Mouse (Mus musculus) c-Kit-positive CD71-negative TER-119-negative erythroid progenitor cells, embryonic 14.5 days (primary cell): ENCODE data around the gene Lyl1.

Experiments
- DNase-seq: peaks from one replicate; pipeline ENCODE4 v3.0.0-alpha.2; 2013; ENCODE audit warnings: low read depth

Gene Lyl1

DNA sequence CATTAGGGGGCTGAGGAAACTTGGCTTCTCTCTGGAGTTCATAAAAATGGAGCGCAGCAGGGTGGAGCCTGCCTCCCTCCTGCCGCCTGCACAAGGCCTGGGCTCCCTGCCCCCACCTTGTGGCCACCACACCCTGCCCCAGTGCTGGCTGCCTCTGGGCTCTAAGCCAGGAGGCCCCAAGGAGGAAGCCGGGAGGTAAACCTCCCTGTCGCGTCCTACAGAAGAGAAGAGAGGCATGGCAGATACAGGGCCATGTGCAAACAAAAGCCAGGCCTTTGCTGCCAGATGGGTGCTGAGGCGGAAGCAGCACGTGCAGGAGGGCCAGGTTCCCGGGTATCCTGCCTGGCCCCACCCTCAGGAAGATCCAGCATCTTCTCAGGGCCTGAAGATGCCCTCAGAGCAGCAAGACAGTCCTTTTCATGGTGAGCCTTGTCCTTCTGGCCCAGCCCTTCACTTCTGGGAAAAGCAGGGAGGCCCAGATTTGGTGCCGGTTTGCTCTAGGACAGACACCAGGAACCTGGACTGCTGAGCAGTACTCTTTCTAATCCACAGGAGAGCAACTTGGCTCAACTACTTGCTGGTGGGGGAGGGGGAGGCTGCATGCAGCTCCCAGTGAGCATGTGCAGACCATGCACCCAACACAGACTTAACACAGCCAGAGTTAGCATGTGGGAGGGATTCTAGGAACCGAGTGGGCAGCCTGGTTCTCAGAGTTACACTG is 21.8 kb downstream of the Lyl1 start, which contains the start of gene G430095P16Rik:
TSS of gene G430095P16Rik (plus strand) at position 158 of the 721 bp plus-strand sequence.
- DNase-seq, result no peak

- no peak for DNase-seq
Measured at GRCm38 (mm10) chr8:84723571-84723900, 22.3 kb downstream of the Lyl1 start.

DNA sequence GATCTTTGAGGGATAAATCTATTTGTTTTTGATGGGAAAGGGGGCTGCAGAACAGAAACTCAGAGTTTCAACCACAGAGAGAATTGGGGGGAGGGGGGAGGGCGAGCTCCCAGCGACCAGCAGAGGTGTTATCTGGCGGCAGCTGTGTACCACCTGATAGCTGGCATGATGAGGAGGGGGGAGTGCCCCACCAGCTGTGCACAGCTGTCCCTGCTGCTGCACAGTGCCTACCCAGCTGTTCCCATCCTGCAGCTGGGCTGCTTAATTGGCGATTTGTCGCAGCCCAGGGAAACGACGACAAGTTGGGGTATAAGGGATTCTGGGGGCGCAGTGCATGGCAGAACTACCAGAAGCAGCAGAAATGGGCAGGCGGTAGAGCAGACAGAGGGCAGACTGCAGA is 23.4 kb downstream of the Lyl1 start:
- DNase-seq, result no peak

- DNase-seq, result no peak
Measured at GRCm38 (mm10) chr8:84725246-84725940, 24.1 kb downstream of the Lyl1 start.

GRCm38 (mm10) chr8:84725941-84726259 is 24.6 kb downstream of the Lyl1 start:
- no peak for DNase-seq

GRCm38 (mm10) chr8:84728474-84728873 is 27.2 kb downstream of the Lyl1 start:
- DNase-seq, result no peak

DNA sequence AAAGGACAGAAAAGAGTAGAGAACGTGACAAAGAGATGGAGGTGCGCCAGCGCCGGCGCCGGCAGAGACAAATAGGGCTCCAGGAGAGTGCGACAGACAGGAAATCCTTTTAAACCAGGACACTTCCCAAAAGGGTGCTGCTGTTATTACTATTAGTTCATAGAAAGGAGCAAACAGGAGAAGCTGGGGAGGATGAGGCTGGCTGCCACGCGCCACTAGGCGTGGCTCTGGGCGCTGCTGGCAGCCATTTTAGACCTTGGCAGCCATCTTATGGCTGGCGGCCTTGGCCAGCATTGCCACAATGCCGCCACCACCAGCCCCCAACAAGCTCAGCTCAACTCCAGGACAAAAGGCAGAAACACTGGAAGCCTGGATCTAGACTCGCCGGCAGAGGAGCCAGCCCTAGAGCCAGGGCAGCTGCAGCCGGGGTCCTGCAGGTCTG is 28.7 kb downstream of the Lyl1 start:
- DNase-seq, result no peak

DNA sequence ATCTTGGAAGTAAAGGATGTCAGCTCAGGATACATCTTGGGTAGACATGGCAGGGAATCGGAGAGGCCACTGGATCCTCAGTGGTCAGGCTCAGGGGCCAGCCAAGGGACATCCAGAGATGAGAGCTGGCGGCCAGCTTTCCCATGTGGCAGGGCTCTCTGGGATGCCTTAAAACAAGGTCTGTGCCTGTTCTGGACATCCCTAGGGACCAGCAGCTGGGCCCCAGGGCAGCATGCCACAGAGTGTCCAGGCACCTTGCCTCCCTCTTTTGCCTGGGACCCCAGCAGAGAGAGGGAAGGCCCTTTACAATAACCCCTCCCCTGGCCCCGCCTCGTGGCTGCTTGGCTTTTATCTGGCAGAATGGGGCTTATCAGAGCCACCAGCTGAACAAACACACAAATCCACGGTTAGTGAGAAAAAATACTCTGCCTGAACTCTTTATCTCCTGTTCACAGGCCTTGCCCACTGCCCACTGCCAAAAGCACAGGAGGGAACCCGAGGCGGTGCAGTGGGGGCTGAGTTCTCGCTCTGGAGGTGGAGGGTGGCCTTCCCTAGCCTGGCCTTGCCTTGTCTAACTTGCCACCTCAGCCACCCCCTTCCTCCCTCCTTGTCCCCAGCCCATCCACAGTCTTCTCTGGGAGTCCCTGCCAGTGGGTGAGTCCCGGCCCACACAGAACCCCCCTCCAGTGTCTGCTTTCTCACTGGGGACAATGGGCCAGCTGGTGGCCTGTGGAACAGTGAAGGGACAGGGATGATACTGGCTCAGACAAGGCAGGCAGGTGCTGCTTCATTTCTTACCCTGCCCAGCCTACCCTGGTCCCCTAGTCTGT is 29.5 kb downstream of the Lyl1 start:
- no peak for DNase-seq

- no peak for DNase-seq
Measured at GRCm38 (mm10) chr8:84731371-84732177, 30.3 kb downstream of the Lyl1 start.

GRCm38 (mm10) chr8:84732545-84732944 is 31.3 kb downstream of the Lyl1 start:
- DNase-seq, result no peak

DNA sequence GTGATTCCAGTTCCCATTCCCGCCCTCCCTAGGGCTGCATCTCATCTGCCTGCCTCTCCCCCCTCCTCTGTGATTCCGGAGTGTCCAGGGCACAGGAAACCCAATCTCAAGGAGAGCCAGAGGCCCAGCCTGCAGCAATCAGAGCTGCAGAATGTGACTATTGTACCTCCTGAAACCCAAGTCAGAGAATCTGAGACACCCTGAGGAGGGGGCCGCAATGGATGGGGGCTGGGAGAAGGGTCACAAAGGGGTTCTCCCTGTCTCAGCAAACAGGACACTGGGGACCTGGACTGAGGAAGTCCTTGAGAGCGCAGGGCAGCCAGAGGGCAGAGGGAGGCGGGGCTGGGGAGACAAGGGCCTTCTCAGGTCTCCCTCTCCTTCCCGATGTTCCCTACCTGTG is 31.7 kb downstream of the Lyl1 start:
- DNase-seq, result no peak

- DNase-seq, result no peak
Measured at GRCm38 (mm10) chr8:84733959-84734358, 32.7 kb downstream of the Lyl1 start.

DNA sequence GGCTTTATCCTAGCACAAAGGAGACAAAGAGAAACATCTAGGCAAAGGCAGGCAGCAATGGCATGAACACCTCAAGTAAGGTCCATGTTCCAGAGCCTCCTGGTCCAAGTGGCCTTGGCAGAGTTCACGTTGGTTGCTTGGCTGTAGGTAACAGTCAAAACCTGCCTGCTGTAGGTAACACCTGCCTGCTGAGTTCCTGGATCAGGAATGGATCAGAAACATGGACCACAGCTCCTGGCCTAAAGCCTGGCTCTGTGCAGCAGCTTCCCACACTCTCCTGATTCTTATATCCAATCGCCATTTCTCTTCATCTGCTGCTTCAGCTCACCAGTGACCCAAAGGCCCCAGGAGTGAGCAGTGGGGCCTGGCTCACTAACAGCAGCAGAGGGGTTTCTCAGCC is 33.4 kb downstream of the Lyl1 start:
- DNase-seq, result no peak

DNA sequence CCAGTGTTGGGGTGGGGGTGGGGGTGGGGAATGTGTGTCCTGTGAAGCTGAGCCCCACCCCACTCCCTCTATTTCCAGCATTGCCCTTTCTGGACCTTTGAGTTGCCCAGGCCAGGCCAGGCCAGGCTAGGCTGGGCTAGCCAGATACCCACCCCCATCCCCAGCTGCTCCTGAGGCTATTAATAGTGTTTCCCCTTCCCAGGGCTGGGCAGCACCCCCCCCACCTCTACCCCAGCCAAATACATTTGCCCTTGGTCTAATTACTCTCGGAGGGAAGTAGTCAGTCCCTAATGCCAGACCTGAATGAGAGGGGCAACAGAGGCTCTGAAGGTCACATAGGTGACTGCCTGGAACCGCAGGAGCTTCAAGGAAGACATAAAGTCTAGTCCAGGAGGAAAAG is 34.3 kb downstream of the Lyl1 start:
- DNase-seq, result no peak

GRCm38 (mm10) chr8:84736521-84736920 is 35.3 kb downstream of the Lyl1 start:
- no peak for DNase-seq

DNA sequence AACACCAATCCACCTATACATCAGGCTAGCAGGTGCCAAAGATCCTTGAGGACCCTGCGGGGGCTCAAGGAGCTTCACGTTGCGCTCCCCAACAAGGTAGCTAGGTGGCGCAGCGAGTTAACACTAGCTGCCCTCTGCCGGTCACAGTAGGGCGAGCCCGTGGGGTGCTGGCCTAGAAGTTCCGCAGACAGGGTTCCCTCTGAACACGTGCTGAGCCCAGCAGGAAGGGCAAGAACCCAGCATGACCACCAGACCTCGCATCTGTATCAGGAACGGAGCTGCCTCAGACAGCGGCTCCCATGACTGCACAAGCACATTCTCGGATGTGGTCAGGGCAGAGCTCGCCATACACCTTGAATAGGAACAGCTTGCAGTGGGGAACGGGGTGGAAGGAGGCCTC is 36.4 kb downstream of the Lyl1 start:
- DNase-seq, result peak; percentile 85

GRCm38 (mm10) chr8:84738266-84738665 is 37.0 kb downstream of the Lyl1 start:
- no peak for DNase-seq

GRCm38 (mm10) chr8:84738715-84739400 is 37.6 kb downstream of the Lyl1 start:
- DNase-seq, result no peak

DNA sequence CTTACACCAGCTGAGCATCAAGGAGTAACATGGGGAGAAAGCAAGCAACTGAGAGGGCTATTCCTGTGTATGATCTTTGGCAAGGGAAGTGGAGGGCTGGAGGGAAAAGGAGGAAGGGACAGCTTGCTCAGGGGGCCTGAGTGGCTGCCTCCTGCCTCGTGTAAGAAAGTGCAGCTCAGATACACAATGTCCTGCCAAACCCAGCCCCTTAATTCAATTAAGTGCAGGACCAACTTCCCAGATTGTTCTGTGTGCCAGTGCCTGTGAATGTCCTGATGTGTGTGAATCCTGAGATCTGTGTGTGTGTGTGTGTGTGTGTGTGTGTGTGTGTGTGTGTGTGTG is 38.1 kb downstream of the Lyl1 start:
- DNase-seq, result no peak

- no peak for DNase-seq
Measured at GRCm38 (mm10) chr8:84740895-84741843, 39.9 kb downstream of the Lyl1 start.
